Mouse (Mus musculus) limb, embryonic 14.5 days (tissue): ENCODE results near the gene Recql5. TPM values are rescaled to one million over a fixed set of nuclear protein-coding genes. Genes with fewer than 3 reads are reported as not detected.
A peak's percentile ranks its signal among the peaks of the same experiment; 100 is the strongest.

Source experiments
- ATAC-seq: fragments of 200-750 bp; cut with Nextera tagmentation; 2 replicates; pipeline ENCODE4 v1.8.0; 2017; ENCODE audit warnings: low read depth, moderate number of reproducible peaks, moderate TSS enrichment; ENCODE audit not compliant: low FRiP score
- DNase-seq: peaks from one replicate; pipeline ENCODE4 v3.0.0-alpha.2; 2015; ENCODE audit warnings: low spot score
- H3K27ac ChIP-seq: fragments of 300-500 bp; sonication (generic); replicated peaks from 2 replicates; pipeline ENCODE4 v1.5.1; 2014; ENCODE audit warnings: low read depth, mild to moderate bottlenecking, low read length, moderate library complexity, mixed read lengths
- H3K27me3 ChIP-seq: fragments of 300-500 bp; sonication (generic); 2 replicates; pipeline ENCODE4 v1.6.1; 2014; ENCODE audit warnings: low read length, mixed read lengths; ENCODE audit not compliant: control insufficient read depth, insufficient read depth
- H3K36me3 ChIP-seq: fragments of 300-500 bp; sonication (generic); 2 replicates; pipeline ENCODE4 v1.6.1; 2014; ENCODE audit warnings: mild to moderate bottlenecking, low read length, moderate library complexity, mixed read lengths; ENCODE audit not compliant: control insufficient read depth, insufficient read depth
- H3K4me1 ChIP-seq: fragments of 300-500 bp; sonication (generic); 2 replicates; pipeline ENCODE4 v1.6.1; 2014; ENCODE audit warnings: antibody characterized with exemption, low read length, mixed read lengths; ENCODE audit not compliant: control insufficient read depth, insufficient read depth
- H3K4me2 ChIP-seq: fragments of 300-500 bp; sonication (generic); replicated peaks from 2 replicates; pipeline ENCODE4 v1.6.1; 2014; ENCODE audit warnings: low read depth, mild to moderate bottlenecking, low read length, moderate library complexity; ENCODE audit not compliant: severe bottlenecking
- H3K4me3 ChIP-seq: fragments of 300-500 bp; sonication (generic); replicated peaks from 2 replicates; pipeline ENCODE4 v1.5.1; 2014; ENCODE audit warnings: low read length
- H3K9ac ChIP-seq: fragments of 300-500 bp; sonication (generic); 2 replicates; pipeline ENCODE4 v1.6.1; 2014; ENCODE audit warnings: mild to moderate bottlenecking, low read depth, low read length, moderate library complexity; ENCODE audit not compliant: severe bottlenecking
- H3K9me3 ChIP-seq: fragments of 300-500 bp; sonication (generic); 2 replicates; pipeline ENCODE4 v1.6.1; 2016; ENCODE audit warnings: low read length; ENCODE audit not compliant: control insufficient read depth
- POLR2A ChIP-seq: fragments of 200-500 bp; IDR thresholded peaks from 2 replicates; pipeline ENCODE4 v1.8.0; 2012; ENCODE audit warnings: inconsistent platforms, mild to moderate bottlenecking, moderate library complexity, borderline replicate concordance; ENCODE audit not compliant: insufficient read depth, insufficient read length; ENCODE audit errors: extremely low read depth
- WGBS: fragments of 180-500 bp; shearing (Covaris S2); extraction: QIAGEN DNeasy Blood & Tissue Kit; methylation state at CpG from one replicate; pipeline ENCODE4 v1.1.7; 2014; 5-methylcytosine and 5-hydroxymethylcytosine counted together
- polyA plus RNA-seq, 2 experiments: library from polyadenylated mRNA; depleted of rRNA in 1 of 2; stranded (reverse) in 1 of 2; unstranded in 1 of 2; fragments of >200 nt; fragmentation: Nextera tagmentation in 1 of 2; extraction: Ambion mirVana in 1 of 2; gene quantifications; 2 replicates each; pipeline versions ENCODE4 v1.2.1 to v1.2.3; 2012 to 2014

Recql5 gene
- polyA plus RNA-seq, 2 experiments: 16.1 to 27.9 TPM

DNA sequence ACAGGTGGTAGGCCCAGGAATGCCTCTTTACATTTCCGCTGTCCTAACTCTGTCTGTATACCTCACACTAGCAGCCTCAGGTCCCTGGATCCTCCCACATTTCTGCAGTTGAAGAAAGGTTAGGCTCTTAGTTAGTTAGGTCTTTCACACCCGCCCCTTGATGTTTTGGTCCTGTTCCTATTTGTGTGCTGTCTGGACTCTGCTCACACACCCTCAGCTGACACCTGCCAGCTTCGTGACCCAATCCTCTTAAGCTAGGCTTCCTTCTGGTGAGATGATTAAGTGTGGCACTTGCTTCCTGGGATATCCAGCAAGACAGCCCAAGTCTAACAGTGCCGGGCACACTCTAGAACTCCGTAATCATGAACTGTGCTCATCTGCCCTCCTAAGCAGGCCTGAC, 26.8 kb downstream of the Recql5 start:
- ATAC-seq (no peak), DNase-seq (no peak)
- H3K4me1 ChIP-seq: 0 out of 2 replicates have a peak, but pooled peaks cover 5% of the 10 kb centered on the region
- no peak overlapping the region for H3K4me2 ChIP-seq
- 89% methylated on average over 5 of the region's 5 CpGs for WGBS
- H3K27me3 ChIP-seq: no peaks in the 10 kb centered on the region
- H3K36me3 ChIP-seq: peaks cover 6% of the 10 kb centered on the region
- no peak overlapping the region for H3K4me3 ChIP-seq
- no peak overlapping the region for H3K27ac ChIP-seq
- H3K9me3 ChIP-seq: no peaks in the 10 kb centered on the region
- TF ChIP-seq POLR2A: no peak
- H3K9ac ChIP-seq: no peak overlapping the region

DNA sequence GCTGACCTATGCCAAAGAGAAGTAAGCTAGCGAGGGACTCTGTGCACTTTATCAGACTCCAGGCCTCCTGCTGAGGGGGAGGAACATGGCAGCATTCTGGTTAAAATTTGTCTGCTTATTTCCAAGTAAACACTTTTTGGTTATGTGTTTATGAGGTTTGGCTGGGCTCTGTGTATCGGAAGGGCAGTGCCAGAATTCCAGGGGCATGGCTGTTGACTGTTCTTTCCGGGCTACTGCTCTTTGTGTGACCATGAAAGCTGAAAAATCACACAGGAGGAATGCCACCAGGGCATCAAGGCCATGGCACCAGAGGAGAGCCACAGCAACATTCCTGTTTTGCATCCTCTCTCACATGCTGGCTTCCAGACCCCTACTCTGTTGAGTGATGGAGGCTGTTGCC, 27.2 kb downstream of the Recql5 start:
- DNase-seq (no peak), ATAC-seq (no peak)
- no peak for TF ChIP-seq POLR2A
- Histone ChIP-seq H3K9ac (no peak overlapping the region), H3K27ac (no peak overlapping the region), H3K4me3 (no peak overlapping the region), H3K9me3 (no peaks in the 10 kb centered on the region), H3K36me3 (peaks cover 3% of the 10 kb centered on the region; the same call in 1 of the 2 replicates), H3K4me1 (0 out of 2 replicates have a peak, but pooled peaks cover 5% of the 10 kb centered on the region), H3K27me3 (no peaks in the 10 kb centered on the region), H3K4me2 (no peak overlapping the region)
- 77% methylated on average over 3 of the region's 3 CpGs for WGBS

DNA sequence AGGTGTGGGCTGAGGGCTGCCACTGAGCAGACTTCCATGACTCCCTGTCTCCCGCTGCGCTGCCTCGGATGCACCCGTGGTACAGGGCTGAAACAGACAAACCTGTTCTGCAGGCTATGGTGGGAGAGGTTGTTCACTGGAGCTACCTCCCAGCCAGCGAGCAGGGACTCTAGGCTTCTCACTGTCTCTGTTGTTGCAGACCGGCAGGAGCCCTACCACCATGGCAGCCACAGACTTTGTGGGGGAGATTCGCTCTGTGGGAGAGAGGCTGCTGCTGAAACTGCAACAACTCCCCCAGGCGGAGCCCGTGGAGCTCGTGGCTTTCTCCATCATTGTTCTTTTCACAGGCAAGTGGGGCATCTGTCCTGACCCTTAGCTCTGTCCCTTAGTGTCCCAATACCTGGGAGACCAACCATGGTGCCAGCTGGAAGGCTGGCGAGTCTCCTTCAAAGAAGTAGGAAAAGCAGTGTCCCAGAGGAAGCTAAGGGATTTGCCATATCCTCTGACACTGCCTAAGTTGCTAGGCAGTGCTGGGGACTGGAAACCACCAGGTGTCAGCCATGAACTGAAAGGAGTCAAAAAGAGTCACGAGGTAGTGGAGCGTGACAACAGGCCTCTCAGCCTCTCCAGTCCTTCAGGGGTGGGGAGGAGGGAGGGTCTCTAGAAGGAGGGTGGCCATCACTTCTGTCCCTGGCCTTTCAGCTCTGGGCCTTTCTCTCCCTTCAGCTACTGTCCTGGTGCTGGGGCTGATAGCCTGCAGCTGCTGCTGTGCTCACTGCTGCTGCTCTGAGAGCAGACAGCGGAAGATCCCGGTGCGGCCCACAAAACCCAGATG, 28.1 kb downstream of the Recql5 start:
- WGBS: 61% methylated on average over 16 of the region's 16 CpGs
- Histone ChIP-seq H3K4me1 (peaks cover 7% of the 10 kb centered on the region; the same call in 1 of the 2 replicates), H3K9ac (no peak overlapping the region), H3K4me2 (no peak overlapping the region), H3K27me3 (no peaks in the 10 kb centered on the region), H3K9me3 (no peaks in the 10 kb centered on the region), H3K4me3 (no peak overlapping the region), H3K27ac (0 out of 2 replicates have a peak overlapping the region, but pooled peaks have one; percentile 9), H3K36me3 (peaks cover 3% of the 10 kb centered on the region; the same call in 1 of the 2 replicates)
- DNase-seq (peak; percentile 22), ATAC-seq (no peak)
- no peak for TF ChIP-seq POLR2A

DNA sequence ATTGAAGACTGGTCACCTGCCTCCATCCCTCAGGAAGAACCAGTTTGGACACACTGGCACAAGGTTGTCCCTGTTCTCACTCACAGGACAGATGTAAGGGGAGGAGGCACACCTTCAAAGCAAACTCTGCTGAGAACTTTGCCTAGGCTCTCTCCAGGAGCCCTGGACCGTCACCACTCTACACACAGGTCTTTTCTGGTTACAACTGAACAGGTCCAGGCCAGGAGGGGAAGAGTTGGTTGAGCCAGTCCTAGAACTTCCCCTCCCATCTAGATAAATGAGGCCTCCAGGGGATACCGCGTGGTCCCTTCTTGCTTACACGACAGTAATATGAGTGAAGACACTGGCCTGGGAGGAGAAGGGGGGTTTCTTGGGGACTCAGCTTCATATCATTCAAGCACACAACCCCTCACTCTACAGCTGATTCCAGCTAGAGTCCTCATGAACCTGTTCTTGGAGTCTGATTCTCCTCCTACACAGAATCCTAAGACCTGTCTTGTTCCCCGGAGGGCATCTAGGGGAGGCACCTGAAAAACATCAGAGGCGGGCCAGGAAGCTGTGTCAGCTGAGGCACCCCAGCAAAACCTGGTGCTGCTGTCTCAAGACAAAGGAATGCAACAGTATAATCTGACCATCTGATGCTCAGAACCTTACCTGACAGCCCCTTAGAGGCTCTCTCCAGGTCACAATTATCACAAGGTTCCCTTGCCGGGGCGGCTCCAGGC, 28.9 kb downstream of the Recql5 start:
- no peak overlapping the region for H3K27ac ChIP-seq
- 75% methylated on average over 8 of the region's 8 CpGs for WGBS

More for the DNA sequence above, 28.9 kb downstream of the Recql5 start:
- ATAC-seq (no peak), DNase-seq (no peak)
- H3K4me3 ChIP-seq: no peak overlapping the region
- no peaks in the 10 kb centered on the region for H3K9me3 ChIP-seq
- H3K27me3 ChIP-seq: no peaks in the 10 kb centered on the region
- TF ChIP-seq POLR2A: no peak
- peaks cover 3% of the 10 kb centered on the region; the same call in 1 of the 2 replicates for H3K36me3 ChIP-seq
- no peak overlapping the region for H3K9ac ChIP-seq
- peaks cover 12% of the 10 kb centered on the region; the same call in 1 of the 2 replicates for H3K4me1 ChIP-seq
- H3K4me2 ChIP-seq: no peak overlapping the region
